Mouse (Mus musculus) midbrain, embryonic 15.5 days (tissue): Measurements from ENCODE around the gene Eif2ak4. TPM values are rescaled to one million over a fixed set of nuclear protein-coding genes. Genes with fewer than 3 reads are reported as not detected.

Experiments
- ATAC-seq: fragments of 200-750 bp; cut with Nextera tagmentation; replicated peaks from 2 replicates; pipeline ENCODE4 v1.8.0; 2017; ENCODE audit warnings: moderate TSS enrichment
- H3K27ac ChIP-seq: fragments of 300-500 bp; sonication (generic); 2 replicates; pipeline ENCODE4 v1.5.1; 2015; ENCODE audit warnings: mild to moderate bottlenecking, inconsistent platforms
- H3K27me3 ChIP-seq: fragments of 300-500 bp; sonication (generic); replicated peaks from 2 replicates; pipeline ENCODE4 v1.6.1; 2015; ENCODE audit warnings: inconsistent platforms
- H3K36me3 ChIP-seq: fragments of 300-500 bp; sonication (generic); replicated peaks from 2 replicates; pipeline ENCODE4 v1.6.1; 2015; ENCODE audit warnings: inconsistent platforms
- H3K4me1 ChIP-seq: fragments of 300-500 bp; sonication (generic); 2 replicates; pipeline ENCODE4 v1.6.1; 2015; ENCODE audit warnings: inconsistent platforms
- H3K4me2 ChIP-seq: fragments of 300-500 bp; sonication (generic); 2 replicates; pipeline ENCODE4 v1.6.1; 2015; ENCODE audit warnings: inconsistent platforms, mild to moderate bottlenecking, moderate library complexity
- H3K4me3 ChIP-seq: fragments of 300-500 bp; sonication (generic); 2 replicates; pipeline ENCODE4 v1.5.1; 2015; ENCODE audit warnings: mild to moderate bottlenecking, inconsistent platforms
- H3K9ac ChIP-seq: fragments of 300-500 bp; sonication (generic); 2 replicates; pipeline ENCODE4 v1.6.1; 2015; ENCODE audit warnings: mild to moderate bottlenecking, inconsistent platforms
- H3K9me3 ChIP-seq: fragments of 300-500 bp; sonication (generic); 2 replicates; pipeline ENCODE4 v1.6.1; 2016; ENCODE audit warnings: inconsistent platforms
- WGBS: fragments of 180-500 bp; shearing (Covaris S2); methylation state at CpG from one replicate; pipeline ENCODE4 v1.1.7; 2015; ENCODE audit warnings: mixed read lengths; 5-methylcytosine and 5-hydroxymethylcytosine counted together
- polyA plus RNA-seq: library from polyadenylated mRNA; unstranded; fragments of >200 nt; fragmentation: Nextera tagmentation; extraction: Ambion mirVana; gene quantifications from 2 replicates; pipeline ENCODE4 v1.2.1, GENCODE M21; 2015

Gene Eif2ak4
- polyA plus RNA-seq, 1 experiment from 2014 or later, result 10.0 TPM

GRCm38 (mm10) chr2:118375522-118375921, 12.9 kb upstream of the Eif2ak4 start:
- no peaks in the 10 kb centered on the region for H3K9me3 ChIP-seq
- no peak overlapping the region for H3K4me3 ChIP-seq
- no peak overlapping the region for H3K4me2 ChIP-seq
- peaks cover 19% of the 10 kb centered on the region for H3K4me1 ChIP-seq
- no peak overlapping the region for H3K27ac ChIP-seq
- H3K36me3 ChIP-seq, result no peaks in the 10 kb centered on the region
- no peak overlapping the region for H3K9ac ChIP-seq
- 0 out of 2 replicates have a peak, but pooled peaks cover 5% of the 10 kb centered on the region for H3K27me3 ChIP-seq
- 98% methylated on average over 1 of the region's 1 CpGs for WGBS
- no peak for ATAC-seq

- Histone ChIP-seq H3K4me3 (no peak overlapping the region), H3K36me3 (no peaks in the 10 kb centered on the region), H3K4me1 (peaks cover 19% of the 10 kb centered on the region), H3K27me3 (0 out of 2 replicates have a peak, but pooled peaks cover 3% of the 10 kb centered on the region), H3K9me3 (no peaks in the 10 kb centered on the region), H3K9ac (no peak overlapping the region), H3K27ac (no peak overlapping the region), H3K4me2 (no peak overlapping the region)
- ATAC-seq, result no peak
Observed at GRCm38 (mm10) chr2:118375931-118376330, 12.5 kb upstream of the Eif2ak4 start.

DNA sequence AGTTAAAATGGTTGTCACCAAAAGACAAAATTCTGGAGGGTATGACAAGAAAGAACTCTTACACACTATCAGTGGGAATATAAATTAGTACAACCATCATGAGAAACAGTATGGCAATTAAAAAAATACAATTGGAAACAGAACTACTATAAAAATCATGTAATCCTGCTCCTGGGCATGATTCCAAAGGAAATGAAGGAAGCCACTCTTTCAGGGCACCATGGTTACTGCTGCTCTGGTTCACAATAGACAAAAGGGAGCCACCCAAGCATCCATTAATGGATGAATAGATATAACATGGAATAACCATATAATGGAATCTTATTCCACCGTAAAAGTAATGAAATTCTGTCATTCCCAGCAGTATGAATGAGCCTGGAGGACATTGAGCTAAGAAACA, 8.7 kb upstream of the Eif2ak4 start:
- 32% methylated on average over 1 of the region's 1 CpGs for WGBS
- Histone ChIP-seq H3K9me3 (no peaks in the 10 kb centered on the region), H3K4me1 (no peaks in the 10 kb centered on the region), H3K4me2 (no peak overlapping the region), H3K36me3 (no peaks in the 10 kb centered on the region), H3K27me3 (no peaks in the 10 kb centered on the region), H3K9ac (no peak overlapping the region), H3K27ac (no peak overlapping the region), H3K4me3 (no peak overlapping the region)
- ATAC-seq, result no peak

DNA sequence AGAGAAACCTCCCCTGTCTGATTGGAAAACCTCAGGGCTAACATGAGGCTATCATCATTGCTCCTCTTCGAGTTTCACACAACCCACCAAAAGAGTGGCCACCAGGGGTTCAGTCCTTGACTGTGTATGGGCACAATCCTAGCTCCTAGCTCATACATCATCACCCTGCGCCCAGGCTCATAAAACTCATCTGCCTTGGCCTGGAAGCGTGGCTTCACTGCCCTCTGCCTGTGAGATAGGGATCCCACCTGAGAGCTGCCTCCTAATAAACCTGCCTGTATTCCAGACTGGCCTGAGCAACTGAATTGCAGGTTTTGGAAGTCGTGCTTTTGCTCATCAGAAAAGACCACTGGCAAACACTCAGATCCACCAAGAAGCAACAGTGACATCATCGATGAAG, 5.0 kb upstream of the Eif2ak4 start:
- Histone ChIP-seq H3K36me3 (no peaks in the 10 kb centered on the region), H3K4me2 (no peak overlapping the region), H3K4me1 (peaks cover 5% of the 10 kb centered on the region; the same call in 1 of the 2 replicates), H3K4me3 (no peak overlapping the region), H3K9me3 (no peaks in the 10 kb centered on the region), H3K27ac (no peak overlapping the region), H3K9ac (no peak overlapping the region), H3K27me3 (no peaks in the 10 kb centered on the region)
- WGBS, result 79% methylated on average over 5 of the region's 5 CpGs
- no peak for ATAC-seq

GRCm38 (mm10) chr2:118389569-118389968, 1.2 kb downstream of the Eif2ak4 start:
- no peak for ATAC-seq
- no peak overlapping the region for H3K9ac ChIP-seq

GRCm38 (mm10) chr2:118390072-118390471, 1.7 kb downstream of the Eif2ak4 start:
- H3K4me2 ChIP-seq, result no peak overlapping the region
- H3K27me3 ChIP-seq, result no peaks in the 10 kb centered on the region

More at GRCm38 (mm10) chr2:118389569-118389968, 1.2 kb downstream of the Eif2ak4 start:
- Histone ChIP-seq H3K27me3 (no peaks in the 10 kb centered on the region), H3K4me2 (peak overlapping the region; percentile 74; the same call in 1 of the 2 replicates), H3K9me3 (no peaks in the 10 kb centered on the region), H3K36me3 (no peaks in the 10 kb centered on the region), H3K4me3 (peak overlapping the region; percentile 92; the same call in 1 of the 2 replicates), H3K27ac (no peak overlapping the region), H3K4me1 (peaks cover 17% of the 10 kb centered on the region)
- 77% methylated on average over 3 of the region's 3 CpGs for WGBS

DNA sequence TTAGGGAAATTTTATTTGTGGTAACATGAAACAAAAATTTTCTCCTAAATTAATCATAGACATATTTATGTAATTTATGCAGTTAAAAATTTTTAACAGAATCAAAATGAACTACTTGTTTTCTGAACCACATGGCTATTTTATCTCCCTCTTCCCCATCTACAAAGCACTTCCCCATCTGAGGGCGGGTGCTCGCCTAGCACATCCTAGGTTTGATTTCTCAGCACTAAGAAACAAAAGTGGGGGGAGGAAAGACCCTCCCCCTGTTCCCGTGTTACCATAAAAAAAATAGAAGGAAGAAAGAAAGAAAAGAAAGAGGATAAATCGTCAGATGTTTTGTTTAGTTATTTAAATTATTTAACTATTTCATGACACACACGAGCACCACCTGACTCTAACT, 2.8 kb downstream of the Eif2ak4 start:
- WGBS, result 75% methylated on average over 5 of the region's 5 CpGs
- Histone ChIP-seq H3K4me1 (peaks cover 17% of the 10 kb centered on the region), H3K4me2 (no peak overlapping the region), H3K9ac (no peak overlapping the region), H3K36me3 (no peaks in the 10 kb centered on the region), H3K27me3 (no peaks in the 10 kb centered on the region), H3K27ac (no peak overlapping the region), H3K4me3 (no peak overlapping the region), H3K9me3 (no peaks in the 10 kb centered on the region)
- ATAC-seq, result no peak

More at GRCm38 (mm10) chr2:118390072-118390471, 1.7 kb downstream of the Eif2ak4 start:
- no peak overlapping the region for H3K9ac ChIP-seq
- no peaks in the 10 kb centered on the region for H3K36me3 ChIP-seq
- WGBS, result 80% methylated on average over 5 of the region's 5 CpGs
- ATAC-seq, result no peak
- H3K4me1 ChIP-seq, result peaks cover 17% of the 10 kb centered on the region
- H3K4me3 ChIP-seq, result no peak overlapping the region
- H3K27ac ChIP-seq, result no peak overlapping the region
- H3K9me3 ChIP-seq, result no peaks in the 10 kb centered on the region

- H3K27me3 ChIP-seq, result no peaks in the 10 kb centered on the region
- H3K9me3 ChIP-seq, result no peaks in the 10 kb centered on the region
- no peak overlapping the region for H3K4me3 ChIP-seq
- no peak overlapping the region for H3K4me2 ChIP-seq
- no peaks in the 10 kb centered on the region for H3K4me1 ChIP-seq
- ATAC-seq, result no peak
- no peaks in the 10 kb centered on the region for H3K36me3 ChIP-seq
- 90% methylated on average over 5 of the region's 5 CpGs for WGBS
- no peak overlapping the region for H3K27ac ChIP-seq
- no peak overlapping the region for H3K9ac ChIP-seq
Observed at GRCm38 (mm10) chr2:118399751-118400150, 11.3 kb downstream of the Eif2ak4 start.

DNA sequence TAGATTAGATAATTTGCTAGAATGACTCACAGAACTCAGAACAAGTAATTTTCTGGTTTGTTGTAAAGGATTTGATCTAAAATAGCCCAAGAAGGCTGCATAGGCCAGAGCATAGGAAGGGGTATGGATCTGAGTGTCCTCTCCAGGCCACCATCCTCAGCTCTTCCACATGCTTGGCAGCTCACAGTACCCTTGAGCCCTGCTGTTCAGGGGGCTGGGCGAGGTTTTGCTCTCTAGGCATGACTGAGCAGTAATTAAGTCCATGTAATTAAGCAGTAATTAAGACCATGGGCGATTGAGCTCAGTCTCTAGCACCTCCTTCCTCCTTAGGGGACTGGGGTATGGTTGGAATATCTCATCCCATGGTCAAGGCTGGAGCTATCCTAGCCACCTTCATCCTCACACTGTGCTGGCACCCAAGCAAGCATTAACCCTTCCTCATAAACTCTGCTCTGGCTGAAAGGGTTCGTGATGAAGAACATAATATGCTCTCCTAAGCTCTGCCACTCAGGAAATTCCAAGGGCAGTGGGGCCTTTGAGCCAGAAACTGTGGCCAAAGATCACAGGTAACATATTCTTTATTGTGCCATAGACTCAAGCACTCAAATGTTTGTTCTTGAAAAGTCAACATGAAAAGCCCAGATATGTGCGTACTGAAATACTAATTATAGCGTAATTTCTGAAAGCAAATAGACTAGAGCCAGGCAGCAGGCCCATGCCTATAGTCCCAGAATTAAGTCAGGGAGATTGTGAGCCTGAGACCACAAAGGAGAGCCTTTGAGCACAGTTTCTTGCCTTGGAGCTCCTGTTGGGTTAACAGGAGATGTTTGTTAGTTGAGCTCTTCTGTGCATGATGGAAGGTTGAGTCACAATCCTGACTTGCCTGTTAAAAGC, 13.7 kb downstream of the Eif2ak4 start:
- no peaks in the 10 kb centered on the region for H3K4me1 ChIP-seq
- 0 out of 2 replicates have a peak, but pooled peaks have one; percentile 37 for ATAC-seq
- no peak overlapping the region for H3K4me3 ChIP-seq
- H3K9me3 ChIP-seq, result no peaks in the 10 kb centered on the region
- no peak overlapping the region for H3K9ac ChIP-seq
- no peak overlapping the region for H3K4me2 ChIP-seq
- H3K36me3 ChIP-seq, result no peaks in the 10 kb centered on the region
- 74% methylated on average over 5 of the region's 5 CpGs for WGBS
- no peaks in the 10 kb centered on the region for H3K27me3 ChIP-seq
- H3K27ac ChIP-seq, result no peak overlapping the region

GRCm38 (mm10) chr2:118404336-118404735, 15.9 kb downstream of the Eif2ak4 start:
- no peaks in the 10 kb centered on the region for H3K9me3 ChIP-seq
- H3K4me2 ChIP-seq, result no peak overlapping the region
- H3K36me3 ChIP-seq, result no peaks in the 10 kb centered on the region
- no peaks in the 10 kb centered on the region for H3K27me3 ChIP-seq
- no peak for ATAC-seq
- H3K4me3 ChIP-seq, result no peak overlapping the region
- H3K4me1 ChIP-seq, result no peaks in the 10 kb centered on the region
- H3K9ac ChIP-seq, result no peak overlapping the region
- WGBS, result 81% methylated on average over 5 of the region's 5 CpGs
- H3K27ac ChIP-seq, result no peak overlapping the region

DNA sequence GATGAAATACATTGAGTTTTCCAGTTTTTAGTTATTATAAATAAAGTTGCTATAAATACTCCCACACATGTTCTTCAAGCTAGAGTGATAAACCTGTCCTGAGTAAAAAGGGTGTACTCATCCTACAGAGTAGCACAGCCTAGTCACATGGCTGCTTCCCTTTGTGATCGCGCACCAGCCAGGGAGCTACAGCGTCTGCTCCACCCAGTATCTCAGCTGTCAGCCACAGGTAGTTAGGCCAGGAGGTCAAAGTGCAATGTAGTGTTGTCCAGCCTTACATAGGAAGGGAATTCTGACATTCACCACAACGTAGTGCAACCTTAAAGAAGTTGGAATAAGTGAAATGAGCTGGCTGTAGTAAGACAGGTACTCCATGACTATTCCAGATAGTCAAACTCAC, 17.1 kb downstream of the Eif2ak4 start:
- no peak overlapping the region for H3K4me2 ChIP-seq
- H3K4me3 ChIP-seq, result no peak overlapping the region
- H3K27ac ChIP-seq, result no peak overlapping the region
- no peak overlapping the region for H3K9ac ChIP-seq
- no peaks in the 10 kb centered on the region; the same call in 1 of the 2 replicates for H3K36me3 ChIP-seq
- no peaks in the 10 kb centered on the region for H3K4me1 ChIP-seq
- H3K9me3 ChIP-seq, result no peaks in the 10 kb centered on the region
- ATAC-seq, result no peak
- WGBS, result 76% methylated on average over 4 of the region's 4 CpGs
- no peaks in the 10 kb centered on the region for H3K27me3 ChIP-seq

- no peak for ATAC-seq
- Histone ChIP-seq H3K4me1 (no peaks in the 10 kb centered on the region), H3K9me3 (no peaks in the 10 kb centered on the region), H3K4me3 (no peak overlapping the region), H3K36me3 (no peaks in the 10 kb centered on the region; the same call in 1 of the 2 replicates), H3K9ac (no peak overlapping the region), H3K4me2 (no peak overlapping the region), H3K27me3 (no peaks in the 10 kb centered on the region), H3K27ac (no peak overlapping the region)
- WGBS, result 72% methylated on average over 2 of the region's 2 CpGs
Observed at GRCm38 (mm10) chr2:118406811-118407210, 18.4 kb downstream of the Eif2ak4 start.
